Mouse (Mus musculus): ENCODE results near the gene Akap2.
A peak's percentile ranks its signal among the peaks of the same experiment; 100 is the strongest.

Gene Akap2

GRCm38 (mm10) chr4:57717354-57717753 is at the start of gene Akap2:
Gene Akap2, plus strand, starts transcription at chr4:57717657.
- DNase-seq (ENCODE audit: low spot score): no peak

DNA sequence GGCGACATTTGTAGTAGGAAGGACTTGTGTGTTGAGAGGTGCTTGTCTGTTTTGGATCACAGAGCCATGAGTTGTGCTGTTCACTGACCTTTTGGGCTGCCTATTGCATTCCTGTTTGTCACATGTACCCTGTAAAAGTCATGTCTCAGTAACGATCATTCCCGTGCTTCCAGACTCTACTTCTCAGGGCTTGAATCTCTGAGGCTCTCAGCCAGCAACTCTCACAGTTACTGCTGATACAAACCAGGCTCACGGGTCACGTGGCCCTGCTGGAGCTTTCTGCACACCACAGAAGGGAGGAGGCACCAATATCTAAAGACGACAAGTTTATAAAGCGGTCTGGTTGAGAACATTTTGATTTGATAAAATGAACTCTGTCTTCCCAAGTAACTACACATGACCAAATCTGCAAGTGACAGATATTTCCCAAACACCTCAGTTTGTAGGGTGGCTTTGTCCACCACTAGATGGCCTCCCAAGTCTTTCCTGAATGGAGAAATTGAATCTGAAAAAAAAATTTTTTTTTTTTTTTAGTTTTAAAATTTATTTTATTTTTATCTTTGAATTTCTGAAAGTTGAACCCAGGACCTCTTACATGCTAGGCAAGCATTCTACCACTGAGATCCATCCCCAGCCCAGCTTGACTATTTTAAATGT is 46.5 kb upstream of the Akap2 start:
- DNase-seq (ENCODE audit: low spot score): no peak

DNA sequence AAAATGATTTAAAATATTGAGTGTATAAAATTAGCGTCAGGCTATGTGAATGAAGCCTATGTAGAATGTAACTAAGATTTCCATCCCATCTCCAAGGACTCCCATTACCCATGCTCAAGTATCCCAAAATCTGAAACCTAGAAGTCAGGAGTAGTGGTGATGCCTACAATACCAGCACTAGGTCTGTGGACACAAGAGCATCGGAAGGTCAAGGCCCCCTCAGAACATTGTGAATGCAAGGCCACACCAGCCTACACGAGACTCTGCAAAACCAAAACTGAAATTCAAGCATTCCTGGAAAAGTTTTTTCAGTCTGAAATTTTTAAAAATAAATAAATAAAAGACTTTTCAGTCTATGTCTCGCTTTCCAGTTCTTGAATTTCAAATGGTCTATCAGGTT is 44.9 kb upstream of the Akap2 start:
- DNase-seq (ENCODE audit: low spot score): no peak

DNA sequence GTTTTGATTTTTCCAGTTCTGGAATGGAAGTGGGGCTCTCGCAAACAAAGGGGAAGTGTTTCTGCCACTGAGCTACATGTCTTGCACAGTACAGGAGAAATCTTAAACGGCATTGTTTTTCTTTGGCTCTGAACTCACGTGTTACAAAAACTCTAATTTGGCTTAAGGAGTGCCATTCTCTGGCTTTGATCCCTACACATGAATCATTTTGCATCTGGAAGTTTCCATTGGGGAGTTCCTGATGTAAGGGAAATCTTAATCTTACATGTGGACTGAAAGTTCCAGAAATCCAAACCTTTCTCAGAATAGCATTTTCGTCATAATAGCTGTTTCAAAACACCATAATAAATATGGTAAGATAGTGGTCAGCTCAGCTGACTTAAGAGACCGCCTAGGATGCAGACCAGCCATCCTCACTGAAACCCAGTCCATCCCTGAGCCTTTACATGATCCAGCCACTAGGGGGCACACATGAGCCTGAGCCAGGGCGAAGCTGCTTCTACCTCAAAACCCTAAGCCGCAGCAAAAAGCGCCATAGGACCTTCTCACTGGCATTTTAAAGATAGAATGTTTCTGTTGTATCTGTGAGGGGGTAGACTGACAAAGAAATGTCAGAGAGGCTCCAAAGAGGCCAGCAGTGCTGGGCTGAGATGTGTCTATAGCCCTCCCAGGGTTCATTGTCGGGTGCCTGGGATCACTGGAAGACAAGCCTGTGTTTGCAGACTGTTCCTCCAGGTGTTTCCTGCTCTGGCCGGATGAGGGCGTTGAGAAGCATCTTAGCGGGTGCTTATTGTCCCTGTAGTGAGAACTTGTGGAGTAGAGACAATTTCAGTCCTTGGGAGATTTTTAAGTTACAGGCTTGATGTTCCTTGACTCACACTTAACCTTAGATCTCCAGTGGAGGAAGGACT is 44.2 kb upstream of the Akap2 start:
- DNase-seq (ENCODE audit: low spot score): peak; percentile 63

- no peak for DNase-seq (ENCODE audit: low spot score)
These were observed 43.1 kb upstream of the Akap2 start for GRCm38 (mm10) chr4:57674351-57674750.

- no peak for DNase-seq (ENCODE audit: low spot score)
These were observed 42.1 kb upstream of the Akap2 start for GRCm38 (mm10) chr4:57675387-57675786.

- no peak for DNase-seq (ENCODE audit: low spot score)
These were observed 39.5 kb upstream of the Akap2 start for GRCm38 (mm10) chr4:57677916-57678315.

DNA sequence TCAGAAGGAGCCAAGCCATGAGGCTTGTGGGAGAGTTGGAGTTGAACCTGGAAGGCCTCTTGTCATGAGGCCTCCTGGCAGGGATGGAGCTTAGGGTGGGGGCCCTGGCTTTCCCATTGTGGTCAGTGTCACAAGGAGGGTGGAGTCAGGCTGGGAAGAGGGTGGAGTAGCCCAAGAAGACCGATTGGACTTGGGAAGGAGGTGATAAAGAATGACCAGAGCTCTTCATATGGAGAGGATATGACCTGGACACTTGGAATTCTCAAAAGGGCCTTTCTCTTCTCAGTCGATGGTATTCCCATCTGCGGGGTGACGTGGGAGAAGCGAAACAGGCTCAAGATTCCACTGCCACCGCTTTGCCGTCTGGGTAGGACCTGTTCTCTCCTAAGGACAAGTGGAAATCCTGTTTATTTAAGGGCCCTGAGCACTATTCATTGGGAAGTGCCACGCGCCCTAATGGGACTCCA is 38.4 kb upstream of the Akap2 start:
- DNase-seq (ENCODE audit: low spot score): no peak

DNA sequence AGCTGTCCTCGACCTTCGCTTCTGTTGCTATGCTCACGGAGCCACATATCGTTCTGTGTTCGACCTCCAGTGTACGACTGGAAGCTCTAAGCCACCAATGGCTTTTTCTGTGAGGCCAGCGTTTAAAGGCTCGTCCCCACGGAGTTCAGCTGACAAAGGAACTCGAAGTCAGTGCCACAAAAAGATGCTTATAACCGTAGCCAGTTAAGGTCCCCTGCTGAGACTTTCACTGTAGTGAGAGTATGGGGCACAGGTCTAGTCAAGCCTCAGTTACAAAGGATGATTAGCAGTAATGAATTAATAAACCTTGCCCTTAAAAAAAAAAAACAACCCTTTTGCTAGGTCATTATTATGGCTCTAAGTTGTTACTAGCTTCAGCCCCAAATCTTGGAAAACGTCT is 37.3 kb upstream of the Akap2 start:
- DNase-seq (ENCODE audit: low spot score): no peak

DNA sequence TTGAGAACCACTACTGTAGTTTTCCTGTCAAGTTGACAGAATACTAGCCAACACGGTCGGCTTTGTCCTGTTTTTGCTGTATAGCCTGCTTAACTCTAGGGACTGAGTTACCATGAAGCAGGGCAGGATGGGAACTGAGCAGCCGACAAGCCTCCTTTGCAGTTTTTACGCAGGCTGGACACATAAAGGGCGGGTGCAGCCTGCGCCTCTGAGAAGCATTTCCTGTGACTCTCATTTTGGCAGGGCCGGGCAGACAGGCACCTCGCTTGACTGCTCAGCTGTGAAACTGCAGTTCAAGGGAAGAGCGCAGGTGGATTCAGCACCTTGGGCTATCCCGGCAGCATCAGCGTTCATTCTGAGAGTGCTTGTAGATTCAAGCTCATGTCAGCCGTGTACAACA is 35.9 kb upstream of the Akap2 start:
- DNase-seq (ENCODE audit: low spot score): no peak

DNA sequence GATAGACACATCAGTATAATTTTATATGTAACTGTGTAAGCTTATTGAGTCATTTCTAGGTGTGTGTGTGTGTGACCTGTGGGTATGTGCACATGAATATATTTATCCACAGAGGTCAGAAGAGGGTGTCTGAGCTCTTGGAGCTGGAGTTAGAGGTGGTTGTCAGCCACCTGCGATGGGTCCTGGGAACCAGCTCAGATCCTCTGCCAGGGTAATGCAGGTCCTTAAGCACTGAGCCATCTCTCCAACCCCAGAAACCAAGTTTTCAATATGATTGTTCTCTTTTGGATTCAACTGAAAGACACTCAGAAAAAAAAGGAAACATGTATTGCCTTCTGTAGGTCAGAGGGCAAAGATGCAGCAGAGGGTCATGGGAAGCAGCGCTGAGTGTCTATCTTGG is 35.1 kb upstream of the Akap2 start:
- no peak for DNase-seq (ENCODE audit: low spot score)

- no peak for DNase-seq (ENCODE audit: low spot score)
These were observed 34.5 kb upstream of the Akap2 start for GRCm38 (mm10) chr4:57682944-57683343.

DNA sequence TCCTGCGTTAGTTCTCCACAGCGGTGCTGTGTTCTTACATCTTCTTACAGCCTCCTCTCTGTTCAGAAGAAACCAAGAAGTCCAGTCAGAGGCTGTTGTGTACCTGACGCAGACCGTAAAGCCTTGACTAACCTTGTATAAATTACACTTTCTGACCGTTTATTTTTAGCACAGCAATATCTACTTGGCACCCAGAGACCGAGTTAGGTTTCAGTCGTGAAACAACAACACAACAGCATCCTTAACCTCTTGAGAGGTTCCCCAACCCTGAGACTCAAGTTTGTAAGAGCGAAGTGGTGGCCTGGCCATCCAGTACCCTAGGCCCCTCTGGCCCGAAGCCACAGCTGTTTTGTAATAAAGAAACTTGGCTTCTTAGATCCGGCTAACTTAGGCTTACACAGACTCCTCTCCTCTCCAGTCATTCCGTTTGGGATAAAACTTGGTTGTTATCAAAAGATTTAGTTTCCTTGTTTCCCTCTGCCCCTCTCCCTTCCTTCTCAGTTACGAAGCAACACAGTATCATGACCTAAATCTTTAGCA is 32.7 kb upstream of the Akap2 start:
- no peak for DNase-seq (ENCODE audit: low spot score)

GRCm38 (mm10) chr4:57686736-57687135 is 30.7 kb upstream of the Akap2 start:
- no peak for DNase-seq (ENCODE audit: low spot score)

- no peak for DNase-seq (ENCODE audit: low spot score)
These were observed 29.9 kb upstream of the Akap2 start for GRCm38 (mm10) chr4:57687583-57687982.

- DNase-seq (ENCODE audit: low spot score): no peak
These were observed 29.3 kb upstream of the Akap2 start for GRCm38 (mm10) chr4:57688131-57688530.

DNA sequence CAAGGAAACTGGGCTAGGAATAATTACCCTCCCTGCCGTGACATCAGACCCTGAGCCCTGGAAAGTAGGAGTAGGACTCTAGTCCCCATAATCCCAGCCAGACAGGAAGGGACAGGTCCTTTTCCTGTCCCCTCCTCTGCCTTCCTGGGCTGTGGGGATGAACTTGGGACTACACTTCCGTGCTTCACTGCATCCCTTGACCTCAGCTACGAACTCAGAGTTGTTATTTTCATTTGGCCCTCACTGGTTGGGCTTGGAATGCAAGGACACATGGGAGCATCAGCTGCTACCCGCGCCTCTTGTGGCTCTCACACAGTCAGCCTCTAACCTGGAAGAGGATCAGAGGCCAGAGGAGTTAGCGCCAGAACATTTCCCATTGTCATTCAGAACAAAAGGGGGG is 27.5 kb upstream of the Akap2 start:
- no peak for DNase-seq (ENCODE audit: low spot score)

- no peak for DNase-seq (ENCODE audit: low spot score)
These were observed 26.7 kb upstream of the Akap2 start for GRCm38 (mm10) chr4:57690805-57691204.

- DNase-seq (ENCODE audit: low spot score): no peak
These were observed 22.9 kb upstream of the Akap2 start for GRCm38 (mm10) chr4:57694356-57695136.

- DNase-seq (ENCODE audit: low spot score): no peak
These were observed 20.5 kb upstream of the Akap2 start for GRCm38 (mm10) chr4:57696955-57697354.

DNA sequence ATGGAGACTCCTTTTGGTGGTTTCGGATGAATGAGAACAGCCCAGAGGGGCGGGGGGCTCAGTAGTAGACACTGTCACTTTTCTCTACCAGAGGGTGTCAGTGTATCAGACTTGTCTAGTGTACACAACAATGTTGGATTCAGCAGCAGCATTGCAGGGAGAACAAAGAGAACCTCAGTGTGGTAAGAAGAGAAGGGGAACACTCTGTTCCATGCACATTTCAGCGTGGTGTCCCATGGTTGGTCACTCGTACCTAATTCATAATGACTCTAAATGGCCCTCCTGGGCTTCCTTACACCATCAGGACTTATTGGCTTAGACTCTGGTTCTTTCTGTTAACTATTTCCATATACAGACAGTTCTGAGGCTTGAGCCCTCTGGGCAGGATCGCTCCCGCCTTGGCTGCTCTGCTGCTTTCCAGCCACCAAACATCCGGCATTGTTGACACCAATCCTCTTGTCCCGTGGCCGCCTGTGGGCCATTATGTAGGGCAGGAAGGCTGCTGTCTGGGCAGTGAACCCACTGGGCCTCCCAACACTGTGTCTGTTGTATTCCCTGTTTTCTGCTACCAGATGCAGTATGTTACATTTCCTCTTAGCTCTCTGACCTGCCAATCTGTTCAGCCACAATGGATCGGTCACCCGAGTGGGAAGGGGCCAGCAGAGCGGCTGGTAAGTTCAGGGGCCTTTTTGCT is 19.4 kb upstream of the Akap2 start:
- no peak for DNase-seq (ENCODE audit: low spot score)

- no peak for DNase-seq (ENCODE audit: low spot score)
These were observed 15.9 kb upstream of the Akap2 start for GRCm38 (mm10) chr4:57701576-57701975.
